Mouse (Mus musculus) right cerebral cortex, adult 18-20 months (tissue): ENCODE measurements at regions not wholly inside any gene's neighbourhood (a gene's known extent, or its start where the extent isn't known, plus 50 kb on each side); places are given as distances from the start of the nearest gene placed in this dataset.
A peak's percentile ranks its signal among the peaks of the same experiment; 100 is the strongest.

Source experiments
- DNase-seq: peaks from one replicate; pipeline ENCODE4 v3.0.0; 2022; ENCODE audit warnings: mixed read lengths

DNA sequence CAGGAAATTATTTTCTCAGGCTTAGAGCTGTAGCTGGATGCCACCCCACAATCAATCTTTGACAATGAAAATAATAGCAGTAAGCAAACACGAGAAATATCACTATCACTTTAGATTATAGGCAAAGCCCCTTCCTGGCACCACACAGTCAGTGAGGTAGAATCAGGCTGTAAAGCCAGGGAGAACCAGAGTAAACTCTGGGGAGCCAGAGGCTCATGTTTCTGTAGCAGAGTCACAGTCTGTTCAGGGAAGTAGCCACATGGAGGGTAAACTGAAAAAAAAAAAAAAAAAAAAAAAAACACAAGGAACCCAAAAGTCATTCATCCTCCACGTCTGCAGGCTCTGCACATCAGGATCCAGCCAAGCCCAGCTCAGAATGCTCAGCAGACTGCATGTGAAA is 73.6 kb upstream of the Kctd3 start:
- no peak for DNase-seq

DNA sequence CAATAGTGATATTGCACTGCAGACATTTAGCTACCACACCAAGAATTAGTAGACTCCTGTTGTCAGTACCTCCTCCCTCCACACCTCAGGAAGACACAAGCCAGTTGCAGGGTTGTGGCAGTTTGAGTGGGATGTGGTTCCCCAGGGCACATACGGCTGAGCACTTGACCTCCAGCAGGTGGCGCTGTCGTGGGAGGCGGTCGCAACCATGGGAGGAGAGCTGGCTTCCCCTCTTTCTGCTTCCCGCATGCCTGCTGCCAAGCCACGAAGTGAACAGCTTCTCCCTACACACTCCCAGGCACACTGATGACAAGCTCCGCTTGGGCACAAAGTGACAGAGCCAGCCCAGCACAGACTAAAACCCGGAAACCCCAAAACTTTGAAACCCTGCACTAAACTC is 73.2 kb upstream of the Kctd3 start:
- peak; percentile 42 for DNase-seq

GRCm38 (mm10) chr1:189079451-189080410 is 72.1 kb upstream of the Kctd3 start:
- DNase-seq, result no peak

- no peak for DNase-seq
These were observed 70.2 kb upstream of the Kctd3 start for GRCm38 (mm10) chr1:189077861-189078260.

DNA sequence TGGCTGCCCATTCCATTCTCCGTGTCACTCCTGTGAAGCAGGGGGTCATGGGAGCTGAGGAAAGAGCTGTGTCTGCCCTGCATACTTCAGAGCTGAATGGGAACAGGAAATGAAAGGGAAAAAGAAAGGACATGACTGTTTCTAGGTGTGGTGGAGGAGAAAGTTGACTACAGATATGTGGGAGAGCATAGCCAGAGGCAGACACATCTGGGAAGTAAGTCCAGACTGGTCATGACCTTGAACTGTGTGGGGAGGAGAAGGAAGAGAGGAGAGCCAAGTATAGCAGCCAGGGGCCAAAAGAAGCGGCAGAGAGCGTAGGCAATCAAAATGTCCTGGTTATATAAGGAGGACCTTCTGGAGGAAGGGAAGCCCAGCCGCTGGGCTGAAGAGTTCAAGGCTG is 68.6 kb upstream of the Kctd3 start:
- no peak for DNase-seq

- no peak for DNase-seq
These were observed 68.0 kb upstream of the Kctd3 start for GRCm38 (mm10) chr1:189075671-189076070.

- no peak for DNase-seq
These were observed 64.9 kb upstream of the Kctd3 start for GRCm38 (mm10) chr1:189072516-189072915.

GRCm38 (mm10) chr1:189068204-189068603 is 60.6 kb upstream of the Kctd3 start:
- no peak for DNase-seq

DNA sequence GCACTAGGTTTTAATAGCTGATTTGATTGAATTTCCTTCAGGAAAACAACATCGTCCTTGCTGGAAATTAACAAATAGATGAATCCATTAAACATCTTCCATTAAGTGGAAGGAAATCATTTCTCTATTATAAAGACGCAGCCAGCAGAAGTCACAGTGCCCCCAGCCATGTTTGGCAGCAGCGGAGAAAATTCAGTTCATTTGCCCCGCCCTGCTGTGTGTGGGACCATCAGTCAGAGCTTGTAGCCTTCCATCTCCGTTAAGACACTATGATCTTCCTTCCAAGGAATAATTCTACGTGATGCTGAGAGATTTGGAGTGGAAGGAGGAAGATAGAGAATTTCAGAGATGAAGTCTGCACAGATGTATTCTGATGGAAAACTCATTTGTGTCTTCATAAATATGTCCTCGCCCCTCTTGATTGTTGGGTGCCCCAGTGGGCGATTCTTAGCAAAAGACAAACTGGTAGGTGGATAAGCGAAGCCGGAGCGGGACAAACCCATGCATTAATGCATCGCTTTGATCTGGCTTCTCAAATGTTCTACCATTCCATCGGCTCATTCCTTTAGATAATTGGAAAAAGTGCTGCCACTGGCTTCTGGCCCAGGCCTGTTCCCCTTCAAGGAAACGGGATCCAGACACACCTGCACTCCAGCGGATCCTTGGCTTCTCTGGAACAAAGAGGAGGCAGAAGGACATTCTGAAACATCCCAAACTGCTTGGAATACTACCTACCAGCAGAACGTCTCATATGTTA is 59.7 kb upstream of the Kctd3 start:
- DNase-seq, result no peak

GRCm38 (mm10) chr1:189066446-189067151 is 59.0 kb upstream of the Kctd3 start:
- no peak for DNase-seq

GRCm38 (mm10) chr1:189065152-189065910 is 57.7 kb upstream of the Kctd3 start:
- no peak for DNase-seq

DNA sequence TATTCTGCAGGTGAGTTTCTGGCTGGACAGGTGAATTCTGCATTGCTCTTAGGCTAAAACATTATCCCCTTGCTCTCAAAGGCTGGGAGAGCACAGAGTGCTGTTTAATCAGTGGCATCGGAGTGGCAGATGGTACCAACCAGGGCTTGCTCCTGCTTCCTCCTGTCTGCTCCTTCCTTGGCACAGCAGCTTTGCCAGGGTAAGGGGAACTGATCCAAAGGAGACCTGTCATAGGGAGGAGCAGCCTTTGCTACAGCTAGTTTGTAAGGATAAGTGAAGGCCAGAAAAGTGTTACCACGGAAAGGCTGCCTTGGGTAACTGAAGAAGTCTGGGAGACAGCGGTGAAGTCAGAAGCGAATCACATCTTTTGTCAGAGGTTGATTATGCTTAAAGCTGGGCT is 57.0 kb upstream of the Kctd3 start:
- DNase-seq, result no peak

DNA sequence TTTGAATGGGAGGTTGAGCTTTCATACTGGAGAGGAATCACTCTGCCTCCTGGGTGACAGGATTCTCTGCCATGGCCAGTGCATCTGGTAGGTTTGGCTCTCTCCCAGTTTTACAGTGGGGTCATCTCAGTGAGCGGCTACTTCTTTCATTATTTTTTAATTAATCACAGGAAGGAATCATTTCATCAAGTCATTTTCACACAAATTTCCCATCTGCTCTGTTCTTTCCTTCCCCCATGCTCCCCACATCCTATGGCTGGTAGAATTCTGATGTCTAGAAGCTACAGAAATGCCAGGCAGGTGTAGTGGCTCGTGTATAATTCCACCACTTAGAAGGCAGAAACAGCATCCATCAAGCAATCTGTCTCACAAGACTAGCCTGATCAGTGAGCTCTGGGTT is 56.1 kb upstream of the Kctd3 start:
- DNase-seq, result no peak

GRCm38 (mm10) chr1:189063209-189063608 is 55.6 kb upstream of the Kctd3 start:
- no peak for DNase-seq
